Mouse (Mus musculus): ENCODE results near the gene Sh2b1. TPM values are rescaled to one million over a fixed set of nuclear protein-coding genes. Genes with fewer than 3 reads are reported as not detected.

Gene Sh2b1
- polyA plus RNA-seq, 1 experiment from 2014 or later: 64.4 TPM

DNA sequence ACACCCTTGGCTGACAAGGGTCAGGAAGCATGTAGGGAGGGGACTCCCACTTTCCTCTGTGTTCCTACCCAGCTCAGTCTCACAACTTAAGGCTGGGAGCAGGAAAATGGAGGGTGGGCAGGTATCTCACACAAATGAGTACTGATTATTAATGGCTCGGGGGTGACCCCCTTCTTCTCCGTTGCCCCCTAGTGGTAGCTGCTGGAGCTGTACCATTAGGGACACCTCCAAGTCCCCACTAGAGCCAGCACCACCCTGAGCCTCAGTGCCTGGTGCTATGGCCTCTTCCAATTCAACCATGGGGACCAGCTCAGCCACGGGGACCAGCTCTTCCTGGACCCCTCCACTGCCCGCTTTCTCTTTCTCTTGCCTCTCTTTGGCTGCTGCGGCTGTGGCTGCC lies 8.0 kb downstream of the Sh2b1 start:
- CTCF ChIA-PET: no interaction called here
- ATAC-seq (no peak), DNase-seq (ENCODE audit: low read depth, low spot score) (no peak)
- POLR2A ChIA-PET: interaction anchor here (2.6 kb wide), 1 partner anchor 7 kb away, joined by 10 read pairs; the partner anchor contains the start of gene Sh2b1
- H3K27me3 ChIP-seq: no peaks in the 10 kb centered on the region
- TF ChIP-seq CTCF (IDR thresholded peaks at IDR 0.05): no peak
- in situ Hi-C loops (cut with MboI; ENCODE audit: low pct_unique_long_range_greater_than_20kb): no loop called here

DNA sequence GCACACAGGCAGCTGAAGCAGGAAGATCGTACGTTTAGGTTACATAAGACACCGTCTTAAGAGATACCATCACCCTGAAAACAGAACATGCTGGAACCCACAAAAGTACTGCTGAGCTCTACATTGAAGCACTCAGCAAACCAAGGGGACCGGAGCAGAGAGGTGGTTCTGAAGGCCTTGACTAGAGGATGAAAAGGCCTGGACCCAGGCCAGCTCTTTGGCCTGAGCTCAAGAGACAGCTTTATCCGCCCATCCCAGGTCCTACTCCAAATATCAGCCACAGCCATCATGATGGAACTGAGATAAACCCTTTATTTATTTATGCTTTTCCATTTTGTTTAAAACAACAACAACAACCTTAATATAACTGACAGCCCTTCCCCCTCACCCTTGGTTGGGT lies 8.5 kb downstream of the Sh2b1 start:
- no peak for ATAC-seq
- POLR2A ChIA-PET: interaction anchor here (2.6 kb wide), 1 partner anchor 8 kb away, joined by 10 read pairs; the partner anchor contains the start of gene Sh2b1
- TF ChIP-seq CTCF (IDR thresholded peaks at IDR 0.05): no peak

DNA sequence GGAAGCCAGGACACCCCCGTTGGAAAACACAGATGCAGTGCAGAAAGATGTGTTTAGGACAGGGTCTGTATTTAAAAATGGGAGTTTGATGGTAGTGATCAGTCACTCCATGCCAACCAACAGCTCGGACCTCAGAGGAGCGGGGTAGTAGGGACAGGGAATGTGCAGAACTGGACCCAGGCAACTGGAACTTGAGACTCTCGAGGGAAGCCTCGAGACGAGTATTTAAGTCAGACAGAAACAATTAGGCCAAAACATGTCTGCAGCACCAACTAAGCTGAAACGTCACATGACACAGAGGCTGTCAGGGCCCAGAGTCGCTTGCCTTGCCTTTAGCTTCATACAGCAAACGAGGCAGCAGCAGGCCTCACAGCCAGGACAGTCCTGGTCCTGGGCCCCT lies 9.1 kb downstream of the Sh2b1 start:
- DNase-seq (ENCODE audit: low read depth, low spot score): no peak
- ChIA-PET CTCF (interaction anchor here (1.0 kb wide), 1 partner anchor 35 kb away, joined by 3 read pairs; no protein-coding TSS in a partner anchor), POLR2A (interaction anchor here (2.6 kb wide), 1 partner anchor 8 kb away, joined by 10 read pairs; the partner anchor contains the start of gene Sh2b1)
- no peaks in the 10 kb centered on the region for H3K27me3 ChIP-seq
- TF ChIP-seq CTCF (IDR thresholded peaks at IDR 0.05): no peak
- in situ Hi-C loops (cut with MboI; ENCODE audit: low pct_unique_long_range_greater_than_20kb): no loop called here
- no peak for ATAC-seq

More for the DNA sequence above, 8.5 kb downstream of the Sh2b1 start:
- in situ Hi-C loops (cut with MboI; ENCODE audit: low pct_unique_long_range_greater_than_20kb): no loop called here
- DNase-seq (ENCODE audit: low read depth, low spot score): no peak
- CTCF ChIA-PET: no interaction called here
- no peaks in the 10 kb centered on the region for H3K27me3 ChIP-seq

DNA sequence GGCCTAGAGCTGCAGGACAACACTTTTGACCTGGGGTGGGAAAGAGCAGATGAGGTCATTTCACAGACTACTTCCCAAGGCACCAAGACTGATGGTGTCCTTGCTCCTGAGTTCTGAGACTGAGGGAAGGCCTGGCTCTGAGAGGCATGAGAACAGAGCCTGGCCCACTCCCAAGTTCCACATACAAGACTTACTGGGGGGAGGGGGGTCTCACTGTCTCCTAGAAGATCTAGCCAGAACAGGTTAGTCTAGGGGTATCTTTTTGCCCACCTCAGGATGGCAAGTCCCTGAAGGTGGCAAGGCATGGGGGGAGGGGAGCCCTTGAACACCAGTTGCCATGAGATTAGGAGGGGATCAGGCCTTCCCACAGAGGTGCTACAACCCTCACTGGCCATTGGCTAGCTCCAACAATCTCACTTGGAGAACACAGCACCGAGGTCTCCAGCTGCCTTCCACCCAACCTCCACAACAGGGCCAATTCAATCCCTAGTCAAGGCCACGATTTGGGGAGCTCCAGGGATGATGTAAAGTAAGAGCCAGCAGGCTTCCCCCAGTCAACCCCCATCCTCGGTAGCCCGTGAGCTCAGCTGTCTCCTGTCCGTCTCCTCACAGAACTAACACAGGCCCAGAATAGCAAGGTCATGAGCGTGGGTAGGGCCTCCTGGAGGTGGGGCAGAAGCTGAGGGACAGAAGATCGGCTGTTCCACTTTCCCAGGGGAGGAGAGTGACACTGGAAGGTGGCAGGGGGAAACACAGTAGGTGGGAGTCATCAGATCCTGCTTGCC lies 9.8 kb downstream of the Sh2b1 start:
- no peaks in the 10 kb centered on the region for H3K27me3 ChIP-seq
- ChIA-PET POLR2A (interaction anchor here (2.6 kb wide), 1 partner anchor 9 kb away, joined by 10 read pairs; the partner anchor contains the start of gene Sh2b1), CTCF (interaction anchor here (1.0 kb wide), 1 partner anchor 35 kb away, joined by 3 read pairs; no protein-coding TSS in a partner anchor)
- DNase-seq (ENCODE audit: low read depth, low spot score): no peak
- in situ Hi-C loops (cut with MboI; ENCODE audit: low pct_unique_long_range_greater_than_20kb): no loop called here
- no peak for TF ChIP-seq CTCF (IDR thresholded peaks at IDR 0.05)
- ATAC-seq: no peak

GRCm38 (mm10) chr7:126464836-126465235 lies 10.4 kb downstream of the Sh2b1 start:
- POLR2A ChIA-PET: interaction anchor here (2.6 kb wide), 1 partner anchor 10 kb away, joined by 10 read pairs; the partner anchor contains the start of gene Sh2b1

GRCm38 (mm10) chr7:126464121-126464520 lies 11.1 kb downstream of the Sh2b1 start:
- POLR2A ChIA-PET: no interaction called here
- DNase-seq (ENCODE audit: low read depth, low spot score) (no peak), ATAC-seq (peak; percentile 18)
- no peak for TF ChIP-seq CTCF (IDR thresholded peaks at IDR 0.05)
- in situ Hi-C loops (cut with MboI; ENCODE audit: low pct_unique_long_range_greater_than_20kb): no loop called here
- CTCF ChIA-PET: no interaction called here
- H3K27me3 ChIP-seq: no peaks in the 10 kb centered on the region

More at GRCm38 (mm10) chr7:126464836-126465235, 10.4 kb downstream of the Sh2b1 start:
- ATAC-seq (no peak), DNase-seq (ENCODE audit: low read depth, low spot score) (no peak)
- no peak for TF ChIP-seq CTCF (IDR thresholded peaks at IDR 0.05)
- CTCF ChIA-PET: no interaction called here
- in situ Hi-C loops (cut with MboI; ENCODE audit: low pct_unique_long_range_greater_than_20kb): no loop called here
- H3K27me3 ChIP-seq: no peaks in the 10 kb centered on the region

DNA sequence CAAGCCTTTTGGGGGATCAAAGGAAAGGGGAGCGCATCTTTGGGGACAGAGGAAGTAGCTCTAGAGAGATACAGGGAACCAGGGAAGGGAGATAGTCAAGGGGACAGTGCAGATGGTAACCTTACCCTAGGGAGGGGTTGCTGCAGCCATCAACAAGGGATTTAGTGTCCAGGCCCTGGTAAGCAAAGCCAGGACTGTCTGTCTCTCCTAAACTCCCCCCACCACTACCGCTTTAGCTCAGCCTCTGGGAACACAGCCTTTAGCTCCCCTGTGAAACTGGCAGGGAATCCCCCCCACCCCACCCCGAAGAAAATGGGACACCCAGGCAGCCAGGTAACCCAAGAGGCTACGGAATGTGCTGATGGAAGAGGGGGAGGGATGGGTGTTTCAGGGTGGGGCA lies 11.7 kb downstream of the Sh2b1 start:
- DNase-seq (ENCODE audit: low read depth, low spot score) (no peak), ATAC-seq (no peak)
- POLR2A ChIA-PET: no interaction called here
- CTCF ChIA-PET: no interaction called here
- no peak for TF ChIP-seq CTCF (IDR thresholded peaks at IDR 0.05)
- in situ Hi-C loops (cut with MboI; ENCODE audit: low pct_unique_long_range_greater_than_20kb): no loop called here
- no peaks in the 10 kb centered on the region for H3K27me3 ChIP-seq

- POLR2A ChIA-PET: interaction anchor here (1.5 kb wide), 1 partner anchor 11 kb away, joined by 5 read pairs; no protein-coding TSS in a partner anchor
- in situ Hi-C loops (cut with MboI; ENCODE audit: low pct_unique_long_range_greater_than_20kb): no loop called here
- no peak for DNase-seq (ENCODE audit: low read depth, low spot score)
- CTCF ChIA-PET: interaction anchor here (1.5 kb wide), 1 partner anchor 27 kb away, joined by 3 read pairs; no protein-coding TSS in a partner anchor
- H3K27me3 ChIP-seq: no peaks in the 10 kb centered on the region
- ATAC-seq: no peak
- TF ChIP-seq CTCF (IDR thresholded peaks at IDR 0.05): no peak
Measured at GRCm38 (mm10) chr7:126463004-126463403, 12.2 kb downstream of the Sh2b1 start, which contains the start of gene Atp2a1. Gene Atp2a1 (minus strand): TSS chr7:126463108.

GRCm38 (mm10) chr7:126461626-126462025 lies 13.6 kb downstream of the Sh2b1 start:
- ChIA-PET CTCF (interaction anchor here (1.0 to 1.5 kb wide), 2 partner anchors 26 to 62 kb away, joined by 3 to 4 read pairs; no protein-coding TSS in a partner anchor), POLR2A (interaction anchor here (1.5 kb wide), 1 partner anchor 12 kb away, joined by 5 read pairs; no protein-coding TSS in a partner anchor)
- TF ChIP-seq CTCF (IDR thresholded peaks at IDR 0.05): no peak
- in situ Hi-C loops (cut with MboI; ENCODE audit: low pct_unique_long_range_greater_than_20kb): no loop called here
- no peaks in the 10 kb centered on the region for H3K27me3 ChIP-seq
- ATAC-seq (no peak), DNase-seq (ENCODE audit: low read depth, low spot score) (no peak)

GRCm38 (mm10) chr7:126460623-126461399 lies 14.4 kb downstream of the Sh2b1 start:
- no peak for TF ChIP-seq CTCF (IDR thresholded peaks at IDR 0.05)
- no peak for ATAC-seq
- DNase-seq (ENCODE audit: low read depth, low spot score): no peak
- ChIA-PET POLR2A (no interaction called here), CTCF (interaction anchor here (1.0 kb wide), 1 partner anchor 62 kb away, joined by 4 read pairs; no protein-coding TSS in a partner anchor)
- in situ Hi-C loops (cut with MboI; ENCODE audit: low pct_unique_long_range_greater_than_20kb): no loop called here
- no peaks in the 10 kb centered on the region for H3K27me3 ChIP-seq

Measured in Patski (cell line).